Mouse (Mus musculus) hindbrain, embryonic 15.5 days (tissue): ENCODE results near the gene Epha3. TPM values are rescaled to one million over a fixed set of nuclear protein-coding genes. Genes with fewer than 3 reads are reported as not detected.

Experiments
- ATAC-seq: fragments of 200-750 bp; cut with Nextera tagmentation; 2 replicates; pipeline ENCODE4 v1.8.0; 2017; ENCODE audit warnings: low read depth, moderate number of reproducible peaks, moderate TSS enrichment; ENCODE audit not compliant: low FRiP score
- H3K27ac ChIP-seq: fragments of 300-500 bp; sonication (generic); replicated peaks from 2 replicates; pipeline ENCODE4 v1.5.1; 2015; ENCODE audit warnings: mild to moderate bottlenecking, inconsistent platforms
- H3K27me3 ChIP-seq: fragments of 300-500 bp; sonication (generic); 2 replicates; pipeline ENCODE4 v1.6.1; 2015; ENCODE audit warnings: control low read depth, inconsistent platforms
- H3K36me3 ChIP-seq: fragments of 300-500 bp; sonication (generic); 2 replicates; pipeline ENCODE4 v1.6.1; 2015; ENCODE audit warnings: control low read depth, inconsistent platforms
- H3K4me1 ChIP-seq: fragments of 300-500 bp; sonication (generic); replicated peaks from 2 replicates; pipeline ENCODE4 v1.6.1; 2015; ENCODE audit warnings: control low read depth, inconsistent platforms
- H3K4me2 ChIP-seq: fragments of 300-500 bp; sonication (generic); 2 replicates; pipeline ENCODE4 v1.6.1; 2015; ENCODE audit warnings: moderate library complexity, mild to moderate bottlenecking, inconsistent platforms
- H3K4me3 ChIP-seq: fragments of 300-500 bp; sonication (generic); 2 replicates; pipeline ENCODE4 v1.5.1; 2015; ENCODE audit warnings: mild to moderate bottlenecking, inconsistent platforms
- H3K9ac ChIP-seq: fragments of 300-500 bp; sonication (generic); 2 replicates; pipeline ENCODE4 v1.6.1; 2015; ENCODE audit warnings: inconsistent platforms
- H3K9me3 ChIP-seq: fragments of 300-500 bp; sonication (generic); 2 replicates; pipeline ENCODE4 v1.6.1; 2016; ENCODE audit warnings: control low read depth, inconsistent platforms
- WGBS: fragments of 180-500 bp; shearing (Covaris S2); methylation state at CpG from one replicate; pipeline ENCODE4 v1.1.7; 2015; 5-methylcytosine and 5-hydroxymethylcytosine counted together
- polyA plus RNA-seq: library from polyadenylated mRNA; unstranded; fragments of >200 nt; fragmentation: Nextera tagmentation; extraction: Ambion mirVana; gene quantifications from 2 replicates; pipeline ENCODE4 v1.2.1, GENCODE M21; 2015

Gene Epha3
- polyA plus RNA-seq, 1 experiment from 2014 or later, result 26.0 TPM

GRCm38 (mm10) chr16:63780151-63780550 lies 83.8 kb downstream of the Epha3 start:
- 80% methylated on average over 5 of the region's 5 CpGs for WGBS
- no peak overlapping the region for H3K4me3 ChIP-seq
- H3K4me2 ChIP-seq, result no peak overlapping the region
- H3K27me3 ChIP-seq, result no peaks in the 10 kb centered on the region
- no peak for ATAC-seq
- H3K27ac ChIP-seq, result no peak overlapping the region
- no peaks in the 10 kb centered on the region for H3K36me3 ChIP-seq
- no peaks in the 10 kb centered on the region for H3K4me1 ChIP-seq
- no peak overlapping the region for H3K9ac ChIP-seq
- no peaks in the 10 kb centered on the region for H3K9me3 ChIP-seq

DNA sequence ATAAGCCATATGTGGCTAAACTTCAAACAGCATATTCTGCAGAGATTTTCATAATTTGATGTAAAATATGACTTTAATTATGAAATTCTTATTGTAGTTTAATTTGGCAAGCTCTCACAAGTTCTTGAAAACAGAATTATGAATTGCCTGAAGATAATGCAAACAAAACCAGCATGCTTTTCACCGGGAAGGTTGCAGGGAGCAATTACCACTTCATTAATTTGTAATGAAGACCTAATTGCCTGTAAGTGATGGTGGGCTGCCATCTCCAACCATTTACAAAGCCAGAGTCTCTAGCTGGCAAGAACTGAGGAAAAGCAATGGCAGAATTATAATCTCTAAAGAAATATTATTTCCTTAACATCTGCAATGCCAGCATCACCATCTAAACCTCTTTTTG lies 86.2 kb downstream of the Epha3 start:
- no peak overlapping the region for H3K4me2 ChIP-seq
- H3K27ac ChIP-seq, result no peak overlapping the region
- no peak overlapping the region for H3K4me3 ChIP-seq
- H3K9me3 ChIP-seq, result no peaks in the 10 kb centered on the region
- no peak for ATAC-seq
- H3K36me3 ChIP-seq, result no peaks in the 10 kb centered on the region
- H3K9ac ChIP-seq, result no peak overlapping the region
- no peaks in the 10 kb centered on the region for H3K27me3 ChIP-seq
- WGBS, result 27% methylated on average over 1 of the region's 1 CpGs
- H3K4me1 ChIP-seq, result no peaks in the 10 kb centered on the region

DNA sequence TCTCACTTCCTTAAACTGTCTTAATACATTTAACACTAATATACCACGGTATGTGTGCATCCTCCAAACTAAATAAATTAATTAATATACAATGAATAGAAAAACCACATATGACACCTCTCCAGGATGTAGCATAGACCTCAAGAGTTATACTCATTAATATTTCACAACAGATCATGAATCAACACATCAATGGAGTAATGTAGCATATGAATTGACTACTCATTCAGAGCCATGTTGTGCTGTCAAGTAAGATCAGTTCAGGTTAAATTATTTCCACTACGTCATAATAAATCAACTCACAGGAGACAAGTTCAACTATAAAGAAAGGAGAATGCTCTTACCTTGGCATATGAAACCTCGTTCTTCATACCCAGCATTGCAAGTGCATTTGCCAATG lies 91.4 kb downstream of the Epha3 start:
- Histone ChIP-seq H3K4me2 (no peak overlapping the region), H3K9me3 (no peaks in the 10 kb centered on the region), H3K4me1 (no peaks in the 10 kb centered on the region), H3K9ac (no peak overlapping the region), H3K27ac (no peak overlapping the region), H3K4me3 (no peak overlapping the region), H3K27me3 (no peaks in the 10 kb centered on the region), H3K36me3 (no peaks in the 10 kb centered on the region)
- ATAC-seq, result no peak; the same call in 1 of the 2 replicates
- 73% methylated on average over 3 of the region's 3 CpGs for WGBS

- Histone ChIP-seq H3K27me3 (no peaks in the 10 kb centered on the region), H3K4me1 (no peaks in the 10 kb centered on the region), H3K4me2 (no peak overlapping the region), H3K9ac (no peak overlapping the region), H3K36me3 (no peaks in the 10 kb centered on the region), H3K9me3 (no peaks in the 10 kb centered on the region), H3K27ac (no peak overlapping the region), H3K4me3 (no peak overlapping the region)
- WGBS, result 87% methylated on average over 5 of the region's 5 CpGs
- ATAC-seq, result no peak
Measured at GRCm38 (mm10) chr16:63767589-63767988, 96.4 kb downstream of the Epha3 start.

- WGBS, result 43% methylated on average over 4 of the region's 4 CpGs
- ATAC-seq, result peak; percentile 61
- no peak overlapping the region for H3K27ac ChIP-seq
- H3K9me3 ChIP-seq, result no peaks in the 10 kb centered on the region
- no peaks in the 10 kb centered on the region for H3K36me3 ChIP-seq
- H3K4me1 ChIP-seq, result no peaks in the 10 kb centered on the region
- no peak overlapping the region for H3K9ac ChIP-seq
- H3K4me2 ChIP-seq, result no peak overlapping the region
- H3K4me3 ChIP-seq, result no peak overlapping the region
- H3K27me3 ChIP-seq, result no peaks in the 10 kb centered on the region
Measured at GRCm38 (mm10) chr16:63761177-63761576, 102.8 kb downstream of the Epha3 start.

GRCm38 (mm10) chr16:63760112-63760511 lies 103.9 kb downstream of the Epha3 start:
- H3K36me3 ChIP-seq, result no peaks in the 10 kb centered on the region
- no peaks in the 10 kb centered on the region for H3K4me1 ChIP-seq
- WGBS, result 14% methylated on average over 2 of the region's 2 CpGs
- no peaks in the 10 kb centered on the region for H3K27me3 ChIP-seq
- H3K9ac ChIP-seq, result no peak overlapping the region
- no peak overlapping the region for H3K4me3 ChIP-seq
- no peak overlapping the region for H3K27ac ChIP-seq
- ATAC-seq, result no peak
- no peak overlapping the region for H3K4me2 ChIP-seq
- H3K9me3 ChIP-seq, result no peaks in the 10 kb centered on the region

GRCm38 (mm10) chr16:63753052-63753451 lies 110.9 kb downstream of the Epha3 start:
- no peak for ATAC-seq
- Histone ChIP-seq H3K27ac (no peak overlapping the region), H3K9me3 (no peaks in the 10 kb centered on the region)

GRCm38 (mm10) chr16:63747817-63748216 lies 116.2 kb downstream of the Epha3 start:
- H3K36me3 ChIP-seq, result no peaks in the 10 kb centered on the region
- H3K4me1 ChIP-seq, result peaks cover 11% of the 10 kb centered on the region; the same call in 1 of the 2 replicates
- no peak overlapping the region for H3K4me3 ChIP-seq
- H3K4me2 ChIP-seq, result no peak overlapping the region
- H3K27me3 ChIP-seq, result no peaks in the 10 kb centered on the region
- H3K9ac ChIP-seq, result no peak overlapping the region
- ATAC-seq, result 0 out of 2 replicates have a peak, but pooled peaks have one; percentile 23
- 21% methylated on average over 2 of the region's 2 CpGs for whole genome bisulfite sequencing
- no peaks in the 10 kb centered on the region for H3K9me3 ChIP-seq
- H3K27ac ChIP-seq, result no peak overlapping the region

More at GRCm38 (mm10) chr16:63753052-63753451, 110.9 kb downstream of the Epha3 start:
- H3K4me3 ChIP-seq, result no peak overlapping the region
- H3K4me1 ChIP-seq, result peaks cover 4% of the 10 kb centered on the region
- H3K9ac ChIP-seq, result no peak overlapping the region
- no peak overlapping the region for H3K4me2 ChIP-seq
- WGBS, result 4% methylated on average over 3 of the region's 3 CpGs
- H3K36me3 ChIP-seq, result no peaks in the 10 kb centered on the region
- H3K27me3 ChIP-seq, result no peaks in the 10 kb centered on the region

- Histone ChIP-seq H3K9ac (no peak overlapping the region), H3K36me3 (no peaks in the 10 kb centered on the region), H3K4me1 (peaks cover 11% of the 10 kb centered on the region; the same call in 1 of the 2 replicates), H3K9me3 (no peaks in the 10 kb centered on the region), H3K27me3 (no peaks in the 10 kb centered on the region), H3K27ac (no peak overlapping the region), H3K4me2 (no peak overlapping the region), H3K4me3 (no peak overlapping the region)
- no peak for ATAC-seq
- 32% methylated on average over 5 of the region's 5 CpGs for WGBS
Measured at GRCm38 (mm10) chr16:63745465-63745864, 118.5 kb downstream of the Epha3 start.

DNA sequence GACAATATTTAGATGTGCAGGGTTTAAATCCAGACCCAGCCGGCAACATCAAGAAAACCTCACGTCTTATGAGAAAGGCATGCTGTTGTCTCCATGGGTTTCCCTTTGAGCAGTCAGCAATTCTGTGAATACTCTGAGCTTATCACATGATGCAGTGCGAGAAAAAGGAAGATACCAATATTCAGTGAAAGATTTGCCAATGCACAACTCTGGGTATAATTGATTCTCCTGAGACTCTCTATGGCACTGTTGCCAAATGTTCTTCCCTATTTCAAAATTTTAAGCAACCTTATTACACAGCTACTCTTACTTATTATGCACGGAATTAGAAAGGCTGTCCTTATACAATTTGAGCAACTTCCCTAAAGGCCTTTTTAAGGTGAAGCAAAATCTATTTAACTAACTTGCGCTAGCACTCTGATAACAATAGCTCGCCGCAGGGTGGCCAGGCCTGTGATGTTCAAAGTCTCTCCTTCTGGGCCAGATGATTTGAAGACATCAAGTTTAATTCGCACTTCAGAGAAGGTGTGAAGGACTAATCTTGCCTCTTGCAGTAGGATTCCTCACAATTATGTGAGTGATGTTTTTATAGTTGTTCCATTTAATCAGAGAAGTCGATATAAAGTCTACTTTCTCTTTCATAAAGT lies 120.6 kb downstream of the Epha3 start:
- H3K9me3 ChIP-seq, result no peaks in the 10 kb centered on the region
- no peak overlapping the region for H3K4me3 ChIP-seq
- 44% methylated on average over 9 of the region's 9 CpGs for WGBS
- no peaks in the 10 kb centered on the region for H3K27me3 ChIP-seq
- no peak for ATAC-seq
- peaks cover 11% of the 10 kb centered on the region; the same call in 1 of the 2 replicates for H3K4me1 ChIP-seq
- no peak overlapping the region for H3K27ac ChIP-seq
- H3K4me2 ChIP-seq, result 0 out of 2 replicates have a peak overlapping the region, but pooled peaks have one; percentile 12
- no peaks in the 10 kb centered on the region for H3K36me3 ChIP-seq
- no peak overlapping the region for H3K9ac ChIP-seq

GRCm38 (mm10) chr16:63719235-63719634 lies 144.7 kb downstream of the Epha3 start:
- Histone ChIP-seq H3K4me1 (no peaks in the 10 kb centered on the region), H3K27ac (no peak overlapping the region), H3K9me3 (no peaks in the 10 kb centered on the region), H3K9ac (no peak overlapping the region), H3K4me3 (no peak overlapping the region), H3K4me2 (no peak overlapping the region), H3K27me3 (no peaks in the 10 kb centered on the region), H3K36me3 (no peaks in the 10 kb centered on the region)
- 43% methylated on average over 1 of the region's 1 CpGs for WGBS
- no peak for ATAC-seq

DNA sequence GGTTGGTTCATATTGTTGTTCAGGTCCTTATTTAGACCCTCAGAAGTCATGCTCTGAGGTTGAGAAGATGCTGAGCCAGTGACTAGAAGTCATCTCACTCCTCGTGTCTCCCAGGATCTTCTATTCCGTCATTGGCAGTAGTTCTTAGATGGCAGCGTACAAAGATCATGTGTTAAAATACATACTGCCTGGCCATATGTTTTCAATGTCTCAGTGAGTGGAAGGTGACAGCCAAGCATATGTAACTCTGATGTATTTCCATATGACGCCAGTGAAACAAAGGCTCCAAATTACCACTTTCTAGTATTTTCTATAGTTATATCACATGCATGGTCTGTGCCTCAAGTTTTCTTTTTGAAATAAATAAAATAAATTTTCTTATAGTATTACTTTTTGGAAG lies 146.7 kb downstream of the Epha3 start:
- Histone ChIP-seq H3K9ac (no peak overlapping the region), H3K36me3 (no peaks in the 10 kb centered on the region), H3K4me1 (no peaks in the 10 kb centered on the region), H3K27ac (no peak overlapping the region), H3K4me2 (no peak overlapping the region), H3K27me3 (no peaks in the 10 kb centered on the region), H3K9me3 (no peaks in the 10 kb centered on the region), H3K4me3 (no peak overlapping the region)
- ATAC-seq, result no peak
- 90% methylated on average over 4 of the region's 4 CpGs for WGBS
